Mouse (Mus musculus) limb, embryonic 11.5 days (tissue): ENCODE results near the gene Nfatc2. TPM values are rescaled to one million over a fixed set of nuclear protein-coding genes. Genes with fewer than 3 reads are reported as not detected.

Source experiments
- ATAC-seq: fragments of 200-750 bp; cut with Nextera tagmentation; 2 replicates; pipeline ENCODE4 v1.8.0; 2017; ENCODE audit warnings: low read depth; ENCODE audit not compliant: insufficient number of reproducible peaks, low FRiP score, low TSS enrichment
- DNase-seq: peaks from one replicate; pipeline ENCODE4 v3.0.0-alpha.2; 2015; ENCODE audit warnings: low spot score
- H3K27ac ChIP-seq: fragments of 300-500 bp; sonication (generic); replicated peaks from 2 replicates; pipeline ENCODE4 v1.5.1; 2014; ENCODE audit warnings: low read depth, mild to moderate bottlenecking, low read length
- H3K27me3 ChIP-seq: fragments of 300-500 bp; sonication (generic); 2 replicates; pipeline ENCODE4 v1.6.1; 2014; ENCODE audit warnings: mild to moderate bottlenecking, low read length, mixed read lengths; ENCODE audit not compliant: control insufficient read depth, insufficient read depth
- H3K36me3 ChIP-seq: fragments of 300-500 bp; sonication (generic); 2 replicates; pipeline ENCODE4 v1.6.1; 2014; ENCODE audit warnings: mild to moderate bottlenecking, low read length, moderate library complexity, mixed read lengths; ENCODE audit not compliant: control insufficient read depth, insufficient read depth
- H3K4me1 ChIP-seq: fragments of 300-500 bp; sonication (generic); 2 replicates; pipeline ENCODE4 v1.6.1; 2014; ENCODE audit warnings: low read length, mixed read lengths; ENCODE audit not compliant: control insufficient read depth, insufficient read depth
- H3K4me2 ChIP-seq: fragments of 300-500 bp; sonication (generic); 2 replicates; pipeline ENCODE4 v1.6.1; 2014; ENCODE audit warnings: low read depth, mild to moderate bottlenecking, moderate library complexity; ENCODE audit not compliant: severe bottlenecking
- H3K4me3 ChIP-seq: fragments of 300-500 bp; sonication (generic); 2 replicates; pipeline ENCODE4 v1.5.1; 2014; ENCODE audit warnings: low read depth, low read length
- H3K9ac ChIP-seq: fragments of 300-500 bp; sonication (generic); 2 replicates; pipeline ENCODE4 v1.6.1; 2014; ENCODE audit warnings: mild to moderate bottlenecking, low read length
- H3K9me3 ChIP-seq: fragments of 300-500 bp; sonication (generic); 2 replicates; pipeline ENCODE4 v1.6.1; 2016; ENCODE audit warnings: low read length; ENCODE audit not compliant: control insufficient read depth
- WGBS: fragments of 180-500 bp; shearing (Covaris S2); extraction: QIAGEN DNeasy Blood & Tissue Kit; methylation state at CpG from one replicate; pipeline ENCODE4 v1.1.7; 2014; 5-methylcytosine and 5-hydroxymethylcytosine counted together
- polyA plus RNA-seq: library from polyadenylated mRNA; unstranded; fragments of >200 nt; fragmentation: Nextera tagmentation; extraction: Ambion mirVana; gene quantifications from 2 replicates; pipeline ENCODE4 v1.2.1, GENCODE M21; 2014

The Nfatc2 gene
- polyA plus RNA-seq, 1 experiment from 2014 or later: 4.9 TPM

DNA sequence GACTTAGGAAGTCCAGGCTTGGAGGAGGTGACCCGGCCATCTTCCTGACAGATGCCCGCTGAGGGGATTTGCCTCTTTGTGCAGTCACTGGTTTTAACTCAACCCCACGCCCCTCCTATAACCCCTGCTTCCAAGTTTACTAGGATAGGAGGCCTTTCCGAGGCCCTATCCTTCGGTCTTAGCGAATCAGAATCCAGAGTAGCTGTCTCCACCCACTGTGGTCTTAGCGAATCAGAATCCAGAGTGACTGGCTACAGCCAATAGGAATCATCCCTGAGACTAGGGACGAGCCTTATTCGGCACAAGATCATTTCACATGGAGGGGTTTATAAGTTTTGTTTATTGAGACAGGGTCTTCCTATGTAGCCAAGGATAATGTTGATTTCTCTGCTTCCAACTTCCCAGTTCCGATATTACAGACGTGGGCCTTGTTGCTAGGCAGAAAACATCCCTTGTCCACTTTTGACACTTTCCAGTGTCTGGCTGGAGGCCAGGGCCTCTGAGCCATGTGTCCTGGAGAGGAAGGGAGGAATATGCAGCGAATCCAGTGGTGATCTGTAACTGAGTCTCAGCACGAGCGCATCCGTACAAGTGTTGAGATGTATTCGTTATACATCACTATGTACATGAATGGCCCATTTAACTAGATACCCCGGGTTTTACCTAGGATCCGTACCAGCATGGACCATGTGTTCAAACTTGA lies 12.9 kb upstream of the Nfatc2 start:
- Histone ChIP-seq H3K9ac (no peak overlapping the region), H3K27ac (no peak overlapping the region; the same call in 1 of the 2 replicates), H3K9me3 (no peaks in the 10 kb centered on the region), H3K4me3 (no peak overlapping the region), H3K4me1 (peaks cover 41% of the 10 kb centered on the region), H3K36me3 (no peaks in the 10 kb centered on the region), H3K4me2 (no peak overlapping the region), H3K27me3 (no peaks in the 10 kb centered on the region)
- ATAC-seq: no peak
- 78% methylated on average over 18 of the region's 18 CpGs for WGBS
- no peak for DNase-seq

DNA sequence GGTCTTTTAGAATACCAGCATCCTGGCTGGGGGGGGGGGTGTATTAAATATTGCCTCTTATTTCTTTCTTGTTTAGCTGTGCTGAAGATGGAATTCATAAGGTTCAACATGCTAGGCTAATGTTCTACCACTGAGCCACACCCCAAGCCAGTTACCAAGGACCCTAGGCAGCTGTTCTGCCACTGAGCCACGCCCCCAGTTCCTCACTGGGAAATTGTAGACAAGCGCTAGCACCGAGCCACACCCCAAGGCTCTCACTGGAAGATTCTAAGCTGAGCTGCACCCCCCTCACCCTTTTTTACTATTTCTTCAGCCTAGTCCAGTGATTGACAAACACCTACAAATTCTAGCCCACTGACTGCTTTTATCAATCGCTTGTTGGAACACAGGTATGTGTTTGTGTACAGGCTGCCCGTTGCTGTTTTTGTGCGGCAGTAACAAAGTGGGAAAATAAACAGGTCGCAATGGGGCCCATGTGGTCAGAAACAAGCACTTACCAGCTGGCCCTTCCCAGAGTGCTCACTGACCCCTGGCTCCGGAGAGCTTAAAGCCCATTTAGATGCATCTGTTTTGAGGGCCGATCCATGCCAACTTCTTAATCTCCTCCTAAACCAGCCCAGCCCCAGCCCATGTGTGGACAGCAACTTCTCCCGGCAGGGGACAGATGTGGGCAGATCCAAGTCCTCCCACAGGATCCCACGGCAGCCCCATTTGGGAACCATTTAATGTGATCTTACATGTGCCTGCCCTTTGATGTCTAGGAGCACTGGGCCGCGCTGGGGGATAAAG lies 11.8 kb upstream of the Nfatc2 start:
- H3K4me2 ChIP-seq: no peak overlapping the region
- H3K9ac ChIP-seq: no peak overlapping the region
- H3K4me3 ChIP-seq: no peak overlapping the region
- H3K27ac ChIP-seq: no peak overlapping the region; the same call in 1 of the 2 replicates
- H3K27me3 ChIP-seq: no peaks in the 10 kb centered on the region
- H3K36me3 ChIP-seq: no peaks in the 10 kb centered on the region
- H3K4me1 ChIP-seq: peaks cover 38% of the 10 kb centered on the region
- DNase-seq (peak; percentile 46), ATAC-seq (no peak)
- H3K9me3 ChIP-seq: no peaks in the 10 kb centered on the region
- WGBS: 24% methylated on average over 13 of the region's 13 CpGs

DNA sequence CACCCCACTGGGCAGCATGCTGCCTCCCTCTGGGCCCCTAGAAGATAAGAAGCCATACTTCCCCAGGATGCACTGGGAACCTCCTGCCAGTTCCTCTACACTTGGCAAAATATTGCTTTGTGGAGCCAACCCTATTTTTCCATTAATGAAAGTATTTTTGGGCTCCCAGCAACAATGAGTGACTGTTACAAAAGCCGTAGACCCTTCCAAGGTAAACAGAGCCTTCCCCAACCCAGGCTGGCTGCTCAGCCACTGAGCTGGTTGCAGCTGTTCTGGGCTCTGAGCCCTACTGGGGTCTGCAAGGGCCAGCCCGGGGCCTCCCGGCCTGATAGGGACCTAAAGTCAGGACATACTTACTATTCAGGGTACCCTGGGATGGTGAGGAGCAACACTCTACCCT lies 9.5 kb upstream of the Nfatc2 start:
- WGBS: 85% methylated on average over 3 of the region's 3 CpGs
- no peak for ATAC-seq
- H3K27ac ChIP-seq: no peak overlapping the region

DNA sequence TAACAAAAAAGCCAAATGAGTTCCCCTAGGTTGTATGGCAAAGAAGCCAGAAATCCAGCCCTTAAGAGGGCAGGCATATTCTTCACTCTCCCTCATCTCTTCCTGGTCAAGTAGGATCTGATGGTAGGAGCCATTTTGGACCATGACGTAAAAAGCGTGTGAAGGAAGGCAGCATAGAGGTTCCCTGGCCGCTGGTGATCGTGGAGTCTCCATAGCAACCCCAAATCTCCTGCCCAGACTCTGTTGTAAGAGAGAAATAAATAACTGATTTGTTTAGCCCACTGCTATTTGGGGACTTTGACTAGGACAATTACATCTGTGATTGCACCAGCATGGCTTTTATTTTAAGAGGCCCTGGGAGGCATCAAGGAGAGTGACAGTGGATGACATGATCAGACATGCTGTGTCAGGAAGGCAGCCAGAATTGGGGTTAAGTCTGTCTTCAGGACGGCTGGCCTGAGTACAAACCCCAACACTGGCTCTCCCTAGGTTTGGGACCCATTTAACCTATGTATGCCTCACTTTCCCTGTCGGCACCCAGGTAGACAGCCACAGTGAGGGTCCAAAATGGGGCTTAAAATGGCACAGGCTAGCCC lies 8.3 kb upstream of the Nfatc2 start:
- no peak overlapping the region for H3K4me3 ChIP-seq
- H3K4me1 ChIP-seq: peaks cover 25% of the 10 kb centered on the region
- H3K9me3 ChIP-seq: no peaks in the 10 kb centered on the region
- H3K27ac ChIP-seq: no peak overlapping the region
- no peaks in the 10 kb centered on the region for H3K27me3 ChIP-seq
- no peak overlapping the region for H3K4me2 ChIP-seq
- no peak overlapping the region for H3K9ac ChIP-seq
- DNase-seq (no peak), ATAC-seq (no peak)
- WGBS: 55% methylated on average over 6 of the region's 6 CpGs
- no peaks in the 10 kb centered on the region for H3K36me3 ChIP-seq

More for the DNA sequence above, 9.5 kb upstream of the Nfatc2 start:
- H3K36me3 ChIP-seq: no peaks in the 10 kb centered on the region
- no peak overlapping the region for H3K9ac ChIP-seq
- no peak for DNase-seq
- H3K4me1 ChIP-seq: peaks cover 23% of the 10 kb centered on the region
- H3K27me3 ChIP-seq: no peaks in the 10 kb centered on the region
- no peaks in the 10 kb centered on the region for H3K9me3 ChIP-seq
- H3K4me3 ChIP-seq: no peak overlapping the region
- H3K4me2 ChIP-seq: no peak overlapping the region

DNA sequence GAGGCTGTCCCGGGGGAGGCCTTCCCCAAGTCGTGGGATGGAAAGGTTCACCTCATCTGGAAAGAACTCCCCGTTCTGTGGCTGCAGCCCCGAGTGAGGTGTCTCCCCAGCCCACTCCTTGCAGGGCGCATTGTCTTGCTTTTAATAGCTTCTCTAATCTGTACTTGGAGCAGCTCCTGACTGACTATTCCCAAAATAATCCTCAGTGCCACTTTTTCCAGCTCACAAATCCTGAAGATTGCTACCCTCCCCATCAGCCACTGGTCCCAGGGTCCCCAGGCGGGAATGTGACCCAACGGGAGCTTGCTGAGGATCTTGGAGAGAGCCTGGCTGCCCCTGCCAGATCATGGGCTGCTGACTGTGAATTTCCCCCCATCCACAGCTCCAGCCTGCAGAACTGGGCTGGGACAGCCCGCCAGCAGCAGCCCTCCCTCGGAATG lies 6.7 kb upstream of the Nfatc2 start:
- no peak for ATAC-seq
- Histone ChIP-seq H3K4me1 (peaks cover 32% of the 10 kb centered on the region), H3K9ac (no peak overlapping the region), H3K27ac (no peak overlapping the region), H3K4me2 (no peak overlapping the region), H3K4me3 (no peak overlapping the region), H3K9me3 (no peaks in the 10 kb centered on the region), H3K36me3 (no peaks in the 10 kb centered on the region), H3K27me3 (peaks cover 2% of the 10 kb centered on the region; the same call in 1 of the 2 replicates)
- WGBS: 64% methylated on average over 9 of the region's 9 CpGs
- no peak for DNase-seq

GRCm38 (mm10) chr2:168604655-168605070 lies 3.2 kb upstream of the Nfatc2 start:
- peaks cover 45% of the 10 kb centered on the region for H3K4me1 ChIP-seq
- no peak overlapping the region for H3K4me2 ChIP-seq
- no peak overlapping the region for H3K4me3 ChIP-seq
- ATAC-seq (0 out of 2 replicates have a peak, but pooled peaks have one; percentile 10), DNase-seq (peak; percentile 67)
- H3K9me3 ChIP-seq: no peaks in the 10 kb centered on the region
- no peak overlapping the region for H3K27ac ChIP-seq
- no peak overlapping the region for H3K9ac ChIP-seq
- H3K36me3 ChIP-seq: no peaks in the 10 kb centered on the region
- H3K27me3 ChIP-seq: peaks cover 8% of the 10 kb centered on the region
- WGBS: 20% methylated on average over 16 of the region's 16 CpGs

DNA sequence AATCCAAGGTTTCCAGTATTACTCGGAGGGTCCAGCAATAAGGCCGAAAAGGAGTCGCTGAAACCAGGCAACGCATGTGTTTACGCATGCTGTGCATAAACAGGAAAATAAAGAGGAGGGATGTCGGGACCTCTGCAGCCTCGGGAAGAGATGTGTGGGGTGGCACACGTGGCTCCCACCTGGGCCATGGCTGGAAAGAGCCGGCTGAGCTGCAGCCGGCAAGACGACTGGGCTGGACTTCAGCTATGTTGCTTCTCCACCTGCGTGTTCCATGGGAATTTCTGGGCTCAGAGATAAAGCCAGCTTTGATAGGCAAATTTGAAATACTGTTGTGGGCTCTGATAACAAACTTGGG lies 907 bp upstream of the Nfatc2 start:
- Histone ChIP-seq H3K27me3 (peaks cover 11% of the 10 kb centered on the region), H3K4me1 (peaks cover 39% of the 10 kb centered on the region), H3K27ac (peak overlapping the region; percentile 85), H3K36me3 (no peaks in the 10 kb centered on the region), H3K4me3 (no peak overlapping the region), H3K9me3 (no peaks in the 10 kb centered on the region), H3K9ac (no peak overlapping the region), H3K4me2 (peak overlapping the region; percentile 88; the same call in 1 of the 2 replicates)
- WGBS: 18% methylated on average over 12 of the region's 12 CpGs
- no peak for ATAC-seq
- DNase-seq: peak; percentile 57

DNA sequence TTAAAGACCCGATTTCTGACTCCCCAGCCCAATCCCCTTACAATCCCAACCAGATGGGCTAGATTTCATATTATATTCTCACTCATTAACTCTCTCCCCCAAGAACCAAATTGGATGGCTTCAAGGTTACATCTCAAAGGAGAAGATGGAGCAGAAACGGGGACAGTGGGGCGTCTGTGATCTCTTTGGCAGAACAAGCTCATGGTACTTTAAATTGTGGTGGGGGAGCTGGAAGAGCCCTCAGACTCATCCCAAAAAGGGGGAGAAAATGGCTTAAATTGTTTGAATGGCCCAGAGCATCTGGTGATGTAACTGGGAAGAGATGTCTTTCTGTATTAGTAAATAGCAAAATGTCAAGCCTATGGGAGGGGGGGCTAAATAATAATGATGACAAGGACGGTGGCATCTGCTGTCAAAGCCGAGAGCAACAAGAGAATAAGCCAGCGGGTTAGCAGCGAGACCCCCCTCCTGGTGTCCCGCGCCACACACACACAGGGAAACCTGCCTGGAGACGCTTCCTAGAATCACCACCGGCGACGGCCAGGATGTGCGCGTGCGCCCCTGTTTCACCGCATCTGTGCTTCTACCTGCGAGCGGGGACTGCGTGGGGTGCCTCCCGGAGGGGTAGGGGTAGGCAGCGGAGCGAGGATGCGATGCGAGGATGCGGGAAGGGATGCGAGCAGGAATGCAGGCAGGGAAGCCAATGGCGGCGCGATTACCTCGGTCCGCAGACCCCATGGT lies 537 bp downstream of the Nfatc2 start:
- ATAC-seq: peak; percentile 14; the same call in 1 of the 2 replicates
- Histone ChIP-seq H3K4me3 (peak overlapping the region; percentile 59), H3K4me2 (peak overlapping the region; percentile 88), H3K27ac (peak overlapping the region; percentile 85), H3K9ac (peak overlapping the region; percentile 76), H3K9me3 (no peaks in the 10 kb centered on the region), H3K4me1 (peaks cover 39% of the 10 kb centered on the region), H3K36me3 (no peaks in the 10 kb centered on the region), H3K27me3 (peaks cover 11% of the 10 kb centered on the region)
- DNase-seq: peak; percentile 71
- WGBS: under 1% methylated on average over 32 of the region's 32 CpGs
